Mouse (Mus musculus): Measurements from ENCODE around the gene Sh3pxd2a. TPM values are rescaled to one million over a fixed set of nuclear protein-coding genes. Genes with fewer than 3 reads are reported as not detected.

Sh3pxd2a gene
- polyA plus RNA-seq, 1 experiment from 2014 or later, result 7.4 TPM

GRCm38 (mm10) chr19:47329102-47329501 is 135.1 kb downstream of the Sh3pxd2a start:
- peak overlapping the region; percentile 8; the same call in 1 of the 2 replicates for H3K27ac ChIP-seq (replicated peaks; ENCODE audit: low read depth, low read length)
- H3K9me3 ChIP-seq (replicated peaks; ENCODE audit: control insufficient read depth, low read length), result no peaks in the 10 kb centered on the region
- peaks cover 19% of the 10 kb centered on the region for H3K4me1 ChIP-seq (ENCODE audit: control insufficient read depth, insufficient read depth, low read length)
- H3K27me3 ChIP-seq (ENCODE audit: control insufficient read depth, insufficient read depth, low read length), result no peaks in the 10 kb centered on the region
- whole genome bisulfite sequencing, result 100% methylated on average over 1 of the region's 1 CpGs
- H3K4me3 ChIP-seq (ENCODE audit: low read depth, low read length), result no peak overlapping the region
- H3K9ac ChIP-seq (replicated peaks; ENCODE audit: low read length), result no peak overlapping the region
- ATAC-seq (replicated peaks; ENCODE audit: insufficient number of reproducible peaks, low FRiP score, low TSS enrichment, low read depth) (no peak), DNase-seq (ENCODE audit: low spot score) (no peak)
- no peak overlapping the region for H3K4me2 ChIP-seq (ENCODE audit: low read depth, low read length)
- no peaks in the 10 kb centered on the region for H3K36me3 ChIP-seq (replicated peaks; ENCODE audit: control insufficient read depth, insufficient read depth, low read depth, low read length)

GRCm38 (mm10) chr19:47327896-47328882 is 136.0 kb downstream of the Sh3pxd2a start:
- H3K27ac ChIP-seq (replicated peaks; ENCODE audit: low read depth, low read length), result peak overlapping the region; percentile 8
- no peaks in the 10 kb centered on the region for H3K9me3 ChIP-seq (replicated peaks; ENCODE audit: control insufficient read depth, low read length)
- H3K4me2 ChIP-seq (ENCODE audit: low read depth, low read length), result no peak overlapping the region
- peaks cover 22% of the 10 kb centered on the region for H3K4me1 ChIP-seq (ENCODE audit: control insufficient read depth, insufficient read depth, low read length)
- peak overlapping the region; percentile 34; the same call in 1 of the 2 replicates for H3K9ac ChIP-seq (replicated peaks; ENCODE audit: low read length)
- H3K4me3 ChIP-seq (ENCODE audit: low read depth, low read length), result no peak overlapping the region
- no peaks in the 10 kb centered on the region for H3K27me3 ChIP-seq (ENCODE audit: control insufficient read depth, insufficient read depth, low read length)
- DNase-seq (ENCODE audit: low spot score) (peak; percentile 62), ATAC-seq (replicated peaks; ENCODE audit: insufficient number of reproducible peaks, low FRiP score, low TSS enrichment, low read depth) (peak; percentile 35)
- WGBS, result 18% methylated on average over 11 of the region's 11 CpGs
- H3K36me3 ChIP-seq (replicated peaks; ENCODE audit: control insufficient read depth, insufficient read depth, low read depth, low read length), result no peaks in the 10 kb centered on the region

- H3K4me2 ChIP-seq (ENCODE audit: low read depth, low read length), result no peak overlapping the region
- no peaks in the 10 kb centered on the region for H3K27me3 ChIP-seq (ENCODE audit: control insufficient read depth, insufficient read depth, low read length)
- no peak overlapping the region for H3K9ac ChIP-seq (replicated peaks; ENCODE audit: low read length)
- no peaks in the 10 kb centered on the region for H3K36me3 ChIP-seq (replicated peaks; ENCODE audit: control insufficient read depth, insufficient read depth, low read depth, low read length)
- peaks cover 17% of the 10 kb centered on the region for H3K4me1 ChIP-seq (ENCODE audit: control insufficient read depth, insufficient read depth, low read length)
- DNase-seq (ENCODE audit: low spot score) (peak; percentile 72), ATAC-seq (replicated peaks; ENCODE audit: insufficient number of reproducible peaks, low FRiP score, low TSS enrichment, low read depth) (no peak)
- 37% methylated on average over 5 of the region's 5 CpGs for WGBS
- H3K9me3 ChIP-seq (replicated peaks; ENCODE audit: control insufficient read depth, low read length), result no peaks in the 10 kb centered on the region
- no peak overlapping the region for H3K27ac ChIP-seq (replicated peaks; ENCODE audit: low read depth, low read length)
- no peak overlapping the region for H3K4me3 ChIP-seq (ENCODE audit: low read depth, low read length)
Measured at GRCm38 (mm10) chr19:47325881-47326280, 138.3 kb downstream of the Sh3pxd2a start.

GRCm38 (mm10) chr19:47323096-47323849 is 140.9 kb downstream of the Sh3pxd2a start:
- H3K9ac ChIP-seq (replicated peaks; ENCODE audit: low read length), result no peak overlapping the region
- peak overlapping the region; percentile 17; the same call in 1 of the 2 replicates for H3K27ac ChIP-seq (replicated peaks; ENCODE audit: low read depth, low read length)
- H3K27me3 ChIP-seq (ENCODE audit: control insufficient read depth, insufficient read depth, low read length), result no peaks in the 10 kb centered on the region
- no peak overlapping the region for H3K4me3 ChIP-seq (ENCODE audit: low read depth, low read length)
- H3K9me3 ChIP-seq (replicated peaks; ENCODE audit: control insufficient read depth, low read length), result no peaks in the 10 kb centered on the region
- H3K36me3 ChIP-seq (replicated peaks; ENCODE audit: control insufficient read depth, insufficient read depth, low read depth, low read length), result no peaks in the 10 kb centered on the region
- ATAC-seq (replicated peaks; ENCODE audit: insufficient number of reproducible peaks, low FRiP score, low TSS enrichment, low read depth) (no peak), DNase-seq (ENCODE audit: low spot score) (peak; percentile 52)
- H3K4me2 ChIP-seq (ENCODE audit: low read depth, low read length), result no peak overlapping the region
- H3K4me1 ChIP-seq (ENCODE audit: control insufficient read depth, insufficient read depth, low read length), result peaks cover 19% of the 10 kb centered on the region
- 64% methylated on average over 11 of the region's 11 CpGs for WGBS

GRCm38 (mm10) chr19:47320331-47320668 is 143.9 kb downstream of the Sh3pxd2a start:
- no peaks in the 10 kb centered on the region for H3K27me3 ChIP-seq (ENCODE audit: control insufficient read depth, insufficient read depth, low read length)
- no peaks in the 10 kb centered on the region for H3K9me3 ChIP-seq (replicated peaks; ENCODE audit: control insufficient read depth, low read length)
- ATAC-seq (replicated peaks; ENCODE audit: insufficient number of reproducible peaks, low FRiP score, low TSS enrichment, low read depth) (no peak), DNase-seq (ENCODE audit: low spot score) (peak; percentile 56)
- no peaks in the 10 kb centered on the region for H3K36me3 ChIP-seq (replicated peaks; ENCODE audit: control insufficient read depth, insufficient read depth, low read depth, low read length)
- 13% methylated on average over 8 of the region's 8 CpGs for WGBS
- H3K4me3 ChIP-seq (ENCODE audit: low read depth, low read length), result no peak overlapping the region
- no peak overlapping the region for H3K4me2 ChIP-seq (ENCODE audit: low read depth, low read length)
- H3K4me1 ChIP-seq (ENCODE audit: control insufficient read depth, insufficient read depth, low read length), result peaks cover 11% of the 10 kb centered on the region
- H3K9ac ChIP-seq (replicated peaks; ENCODE audit: low read length), result no peak overlapping the region; the same call in 1 of the 2 replicates
- H3K27ac ChIP-seq (replicated peaks; ENCODE audit: low read depth, low read length), result no peak overlapping the region

- Histone ChIP-seq H3K36me3 (replicated peaks; ENCODE audit: control insufficient read depth, insufficient read depth, low read depth, low read length) (no peaks in the 10 kb centered on the region), H3K4me1 (ENCODE audit: control insufficient read depth, insufficient read depth, low read length) (peaks cover 12% of the 10 kb centered on the region), H3K4me2 (ENCODE audit: low read depth, low read length) (no peak overlapping the region), H3K9ac (replicated peaks; ENCODE audit: low read length) (peak overlapping the region; percentile 18; the same call in 1 of the 2 replicates), H3K9me3 (replicated peaks; ENCODE audit: control insufficient read depth, low read length) (no peaks in the 10 kb centered on the region), H3K4me3 (ENCODE audit: low read depth, low read length) (no peak overlapping the region), H3K27ac (replicated peaks; ENCODE audit: low read depth, low read length) (no peak overlapping the region), H3K27me3 (ENCODE audit: control insufficient read depth, insufficient read depth, low read length) (no peaks in the 10 kb centered on the region)
- ATAC-seq (replicated peaks; ENCODE audit: insufficient number of reproducible peaks, low FRiP score, low TSS enrichment, low read depth), result no peak
- WGBS, result 53% methylated on average over 10 of the region's 10 CpGs
- no peak for DNase-seq (ENCODE audit: low spot score)
Measured at GRCm38 (mm10) chr19:47319521-47320330, 144.5 kb downstream of the Sh3pxd2a start.

GRCm38 (mm10) chr19:47319061-47319460 is 145.1 kb downstream of the Sh3pxd2a start:
- H3K4me3 ChIP-seq (ENCODE audit: low read depth, low read length), result no peak overlapping the region
- no peak for ATAC-seq (replicated peaks; ENCODE audit: insufficient number of reproducible peaks, low FRiP score, low TSS enrichment, low read depth)
- no peaks in the 10 kb centered on the region for H3K36me3 ChIP-seq (replicated peaks; ENCODE audit: control insufficient read depth, insufficient read depth, low read depth, low read length)
- DNase-seq (ENCODE audit: low spot score), result no peak
- H3K27ac ChIP-seq (replicated peaks; ENCODE audit: low read depth, low read length), result no peak overlapping the region
- H3K4me1 ChIP-seq (ENCODE audit: control insufficient read depth, insufficient read depth, low read length), result peaks cover 12% of the 10 kb centered on the region
- no peaks in the 10 kb centered on the region for H3K27me3 ChIP-seq (ENCODE audit: control insufficient read depth, insufficient read depth, low read length)
- no peaks in the 10 kb centered on the region for H3K9me3 ChIP-seq (replicated peaks; ENCODE audit: control insufficient read depth, low read length)
- WGBS, result 89% methylated on average over 8 of the region's 8 CpGs
- H3K9ac ChIP-seq (replicated peaks; ENCODE audit: low read length), result no peak overlapping the region
- H3K4me2 ChIP-seq (ENCODE audit: low read depth, low read length), result no peak overlapping the region

All from embryonic facial prominence, embryonic 11.5 days (tissue).